Mouse (Mus musculus): ENCODE measurements around the gene Mrpl17.

The Mrpl17 gene

DNA sequence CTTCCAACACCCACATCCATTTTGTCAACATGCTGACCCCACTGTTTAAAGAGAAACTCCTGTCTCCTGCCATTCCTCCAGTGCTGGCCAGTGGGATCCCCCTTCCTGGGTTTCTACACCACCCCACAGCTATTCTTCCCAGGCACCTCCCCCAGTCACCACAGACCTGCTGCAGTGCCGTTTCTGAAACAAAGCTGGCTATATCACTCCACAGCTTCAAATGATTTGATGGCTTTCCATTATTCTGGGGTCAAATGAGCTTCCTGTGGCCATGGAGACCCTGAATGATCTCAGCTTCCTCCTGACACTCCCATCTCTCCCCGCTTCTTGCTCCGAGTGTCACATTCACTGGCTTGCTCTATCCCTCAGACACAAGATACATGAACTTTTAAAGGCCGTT is 26.3 kb downstream of the Mrpl17 start:
- DNase-seq = no peak

DNA sequence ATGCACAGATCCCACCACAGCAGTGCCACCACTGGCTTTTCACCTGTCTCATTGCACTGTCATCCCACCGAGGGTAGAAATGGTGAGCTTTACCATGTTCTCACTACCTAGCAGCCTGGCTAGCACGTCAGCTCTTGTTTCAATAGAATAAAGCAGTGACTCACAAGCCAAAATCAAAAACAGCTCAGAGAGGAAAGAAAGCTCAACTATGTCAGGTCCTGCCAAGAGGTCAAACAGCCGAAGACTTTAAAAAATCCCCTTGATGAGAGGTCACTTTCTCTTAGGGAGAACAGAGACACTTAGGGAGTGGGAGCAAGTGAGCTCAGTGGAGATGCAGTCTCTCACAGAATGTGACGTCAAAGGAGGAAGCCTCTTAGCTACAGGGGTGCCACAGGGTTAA is 27.0 kb downstream of the Mrpl17 start:
- DNase-seq = no peak

DNA sequence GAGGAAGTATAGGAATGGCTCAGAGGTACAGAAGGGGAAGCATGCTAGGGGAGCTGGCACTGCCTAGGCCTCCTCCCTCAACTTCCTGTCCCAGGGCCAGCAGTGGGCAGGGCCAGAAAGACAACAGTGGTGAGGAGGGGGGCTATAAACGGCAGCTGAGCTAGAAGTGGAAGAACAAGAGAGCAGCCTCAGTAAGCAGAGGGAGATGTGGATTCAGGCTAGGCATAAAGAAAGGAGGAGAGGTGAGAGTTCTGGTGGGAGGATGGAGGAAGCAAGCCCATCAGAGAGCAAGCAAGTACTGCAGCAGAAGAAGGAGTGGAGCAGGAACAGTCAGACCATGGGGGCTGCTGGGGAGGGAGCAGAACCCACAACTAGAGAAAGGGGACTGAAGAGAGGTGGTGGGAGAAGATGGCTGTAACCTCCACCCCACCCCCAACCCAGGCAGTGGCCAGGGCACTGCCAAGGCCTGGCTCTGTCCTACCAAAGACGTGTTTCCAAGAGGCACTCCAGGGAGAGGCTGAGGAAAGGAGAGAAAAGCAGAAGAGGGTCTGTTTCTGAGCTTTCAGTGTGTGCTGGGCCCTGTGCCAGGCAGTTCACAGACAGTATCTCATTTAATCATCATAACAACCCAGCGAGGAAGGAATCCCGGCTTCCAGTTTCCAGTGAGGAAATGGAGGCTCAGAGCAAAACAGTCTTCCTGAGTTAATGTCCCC is 32.2 kb downstream of the Mrpl17 start:
- DNase-seq = no peak

DNA sequence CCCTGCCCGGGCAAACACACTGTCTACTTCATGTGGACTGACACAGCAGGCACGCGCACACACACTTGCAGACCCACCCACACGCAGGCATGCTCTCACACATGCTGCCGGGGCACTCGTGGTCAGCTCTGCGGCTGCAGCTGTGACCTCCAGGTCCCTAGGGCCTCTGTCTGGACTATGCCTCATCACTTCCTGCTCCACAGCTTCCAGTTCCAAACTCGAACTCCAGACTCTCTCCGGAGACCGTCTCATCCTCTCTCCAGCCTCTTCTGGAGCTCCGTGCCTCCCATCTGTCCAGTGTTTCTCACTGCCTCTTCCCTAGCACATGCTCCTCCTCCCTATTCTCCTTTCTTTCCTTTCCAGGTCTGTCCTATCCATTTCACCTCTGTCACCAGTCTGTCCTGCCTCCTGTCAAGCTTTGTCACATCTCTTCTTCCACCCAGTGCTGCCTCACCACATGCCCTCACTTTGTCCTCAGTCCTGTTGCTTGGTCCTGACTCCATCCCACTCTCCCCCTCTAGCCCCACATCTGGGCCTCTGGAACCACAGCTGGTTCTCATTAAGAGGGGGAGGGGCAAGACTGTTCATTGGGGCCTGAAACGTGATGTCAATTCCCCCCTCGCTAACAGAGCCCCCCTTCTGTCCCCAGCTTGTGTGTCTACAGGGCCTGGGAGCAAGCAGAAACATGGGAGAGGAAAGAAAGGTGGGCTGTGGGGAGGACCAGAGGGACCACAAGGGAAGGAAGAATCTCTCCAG is 32.9 kb downstream of the Mrpl17 start:
- DNase-seq = no peak

DNA sequence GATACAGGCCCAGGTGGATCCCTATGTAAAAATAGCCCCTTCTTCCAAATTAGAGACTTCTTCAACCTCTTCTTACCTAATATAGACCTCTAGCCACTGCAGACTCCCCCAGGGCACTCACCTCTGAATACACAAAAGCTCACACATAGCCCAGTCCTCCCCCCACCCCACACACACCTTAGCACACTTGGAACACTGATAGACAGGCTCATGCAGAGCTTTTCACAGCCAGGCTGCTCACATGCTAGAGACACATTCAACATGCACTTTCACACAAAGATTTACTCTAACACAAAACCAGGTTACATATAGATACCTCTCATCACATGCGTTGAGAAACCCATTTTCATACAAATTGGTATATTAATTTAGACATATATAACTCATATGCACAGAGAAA is 33.6 kb downstream of the Mrpl17 start:
- no peak for DNase-seq

DNA sequence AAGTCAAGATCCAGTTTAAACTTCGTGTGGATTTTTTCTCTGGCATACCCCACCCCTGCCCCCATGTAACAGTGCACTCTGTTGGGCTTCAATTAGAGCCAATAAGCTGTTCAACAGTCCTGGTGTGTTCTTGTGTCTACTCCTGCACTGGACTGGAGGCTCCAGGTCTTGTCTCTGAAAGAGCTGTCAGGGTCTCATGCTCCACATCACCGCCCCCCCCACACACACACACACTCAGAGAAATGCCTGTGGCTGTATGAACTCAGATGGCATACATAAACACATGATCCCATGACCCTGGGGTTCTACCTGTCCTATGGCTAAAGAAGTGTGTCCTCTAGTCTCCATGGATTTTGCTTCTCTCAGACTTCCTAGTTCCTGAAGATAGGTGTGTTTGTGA is 34.9 kb downstream of the Mrpl17 start:
- no peak for DNase-seq

DNA sequence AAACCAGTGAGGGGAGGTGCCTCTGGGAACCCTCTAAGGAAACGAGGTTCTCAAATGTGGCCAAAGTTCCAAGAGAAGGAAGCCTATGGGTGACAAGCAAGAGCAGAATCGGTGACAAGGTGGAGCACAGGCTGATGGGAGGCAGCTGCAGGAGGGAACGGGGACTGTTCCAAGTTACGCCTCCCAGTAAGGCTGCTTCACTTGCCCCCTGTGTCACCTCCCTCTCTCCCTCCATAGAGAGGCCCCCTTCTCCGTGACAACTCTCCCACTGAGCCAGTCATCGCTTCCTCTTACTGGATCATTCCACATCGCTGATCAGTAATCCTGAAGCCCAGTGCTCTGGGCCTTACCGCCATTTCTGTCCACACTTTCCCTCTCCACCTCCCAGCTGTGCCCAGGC is 36.2 kb downstream of the Mrpl17 start:
- DNase-seq = no peak

DNA sequence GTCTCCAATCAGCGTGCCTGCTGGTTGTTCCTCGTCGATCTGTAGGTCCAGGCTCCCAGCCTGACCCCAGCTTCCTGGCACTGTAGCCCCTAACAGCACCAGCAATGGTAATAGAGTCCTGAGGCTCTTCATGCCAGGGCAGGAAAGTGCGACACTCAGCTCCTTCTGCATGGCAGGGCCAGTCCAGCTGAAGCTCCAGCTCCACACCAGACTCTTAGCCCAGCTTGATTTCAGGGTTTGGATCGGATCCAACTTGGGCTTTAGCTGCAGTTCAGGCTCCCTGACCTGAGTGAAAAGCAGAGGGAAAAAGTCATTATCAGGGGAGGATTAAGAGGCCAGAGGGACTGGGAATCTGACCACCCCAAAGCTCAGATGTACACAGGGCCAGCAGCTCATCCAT is 37.9 kb downstream of the Mrpl17 start:
- DNase-seq = no peak

DNA sequence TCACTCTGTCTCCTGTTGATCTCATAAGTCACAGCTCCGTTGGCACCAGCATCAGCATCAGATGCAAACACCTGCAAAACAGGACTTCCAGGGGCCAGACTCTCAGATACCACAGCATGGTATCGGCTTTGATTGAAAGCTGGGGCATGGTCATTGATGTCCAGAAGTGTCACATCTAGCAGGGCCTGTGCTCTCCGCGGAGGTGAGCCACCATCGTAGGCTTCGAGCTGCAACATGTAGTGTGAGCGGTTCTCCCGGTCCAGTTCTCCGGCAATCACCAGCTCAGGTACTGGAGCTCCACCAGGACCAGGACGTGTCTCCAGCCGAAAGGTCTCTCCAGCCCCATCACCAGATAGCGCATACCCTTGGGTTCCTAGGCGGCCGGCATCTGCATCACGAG is 38.6 kb downstream of the Mrpl17 start:
- no peak for DNase-seq

DNA sequence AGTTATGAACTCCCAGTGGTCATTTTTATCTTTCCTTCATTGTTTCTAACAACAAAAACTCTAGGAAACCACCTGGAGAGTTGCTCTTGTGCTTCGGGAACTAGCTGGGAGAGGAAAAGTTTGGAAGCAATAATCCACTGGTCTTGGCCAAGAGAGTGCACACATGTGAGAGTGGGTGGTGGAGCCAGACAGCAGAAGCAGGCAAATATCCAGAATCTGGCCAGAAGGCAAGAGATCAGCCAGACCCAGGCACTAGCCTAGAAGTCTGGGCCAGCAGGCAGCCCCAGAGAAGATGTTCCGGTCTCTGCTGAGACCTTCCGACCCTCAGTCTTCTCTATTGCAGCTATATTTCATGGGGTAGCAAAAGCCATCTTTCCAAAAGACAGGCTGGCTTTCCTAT is 40.9 kb downstream of the Mrpl17 start:
- DNase-seq = no peak

DNA sequence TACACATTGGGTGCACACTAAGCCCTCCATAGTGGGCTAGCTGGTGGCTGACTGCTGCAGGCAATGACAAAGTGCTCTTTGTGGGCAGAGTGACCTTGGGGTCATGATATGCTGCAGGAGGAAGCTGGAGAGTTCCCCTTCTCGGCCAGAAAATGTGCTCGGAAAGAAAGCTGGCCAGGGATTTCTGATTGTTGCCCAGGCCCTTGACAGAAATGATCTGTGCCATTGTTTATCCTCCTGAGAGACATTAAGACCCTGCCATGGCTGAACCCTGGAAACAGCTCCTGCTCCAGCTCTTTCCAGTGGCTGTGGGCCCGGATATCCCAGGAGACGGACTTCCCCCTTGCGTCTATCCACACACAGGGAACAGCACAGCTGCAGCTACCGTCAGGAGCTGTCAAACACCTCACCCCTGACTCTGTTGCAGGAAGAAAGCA is 43.2 kb downstream of the Mrpl17 start:
- no peak for DNase-seq

DNA sequence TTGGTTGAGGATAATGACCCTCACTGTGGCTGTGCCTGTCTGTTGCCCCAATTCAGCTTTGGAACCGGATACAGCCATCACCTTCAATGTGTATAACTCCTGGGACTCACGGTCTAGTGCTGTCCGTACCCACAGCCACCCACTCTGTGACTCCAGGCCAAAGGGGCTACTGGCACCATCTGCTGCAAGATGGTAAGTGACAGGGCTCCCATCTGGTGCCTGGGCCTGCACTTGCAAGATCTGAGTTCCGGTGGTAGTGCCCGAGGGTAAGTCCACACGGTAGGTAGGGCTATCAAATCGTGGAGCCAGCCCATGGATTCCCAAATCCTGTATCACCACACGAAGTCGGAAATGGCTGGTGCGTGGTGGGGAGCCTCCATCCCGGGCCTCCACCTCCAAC is 46.6 kb downstream of the Mrpl17 start:
- DNase-seq = no peak

DNA sequence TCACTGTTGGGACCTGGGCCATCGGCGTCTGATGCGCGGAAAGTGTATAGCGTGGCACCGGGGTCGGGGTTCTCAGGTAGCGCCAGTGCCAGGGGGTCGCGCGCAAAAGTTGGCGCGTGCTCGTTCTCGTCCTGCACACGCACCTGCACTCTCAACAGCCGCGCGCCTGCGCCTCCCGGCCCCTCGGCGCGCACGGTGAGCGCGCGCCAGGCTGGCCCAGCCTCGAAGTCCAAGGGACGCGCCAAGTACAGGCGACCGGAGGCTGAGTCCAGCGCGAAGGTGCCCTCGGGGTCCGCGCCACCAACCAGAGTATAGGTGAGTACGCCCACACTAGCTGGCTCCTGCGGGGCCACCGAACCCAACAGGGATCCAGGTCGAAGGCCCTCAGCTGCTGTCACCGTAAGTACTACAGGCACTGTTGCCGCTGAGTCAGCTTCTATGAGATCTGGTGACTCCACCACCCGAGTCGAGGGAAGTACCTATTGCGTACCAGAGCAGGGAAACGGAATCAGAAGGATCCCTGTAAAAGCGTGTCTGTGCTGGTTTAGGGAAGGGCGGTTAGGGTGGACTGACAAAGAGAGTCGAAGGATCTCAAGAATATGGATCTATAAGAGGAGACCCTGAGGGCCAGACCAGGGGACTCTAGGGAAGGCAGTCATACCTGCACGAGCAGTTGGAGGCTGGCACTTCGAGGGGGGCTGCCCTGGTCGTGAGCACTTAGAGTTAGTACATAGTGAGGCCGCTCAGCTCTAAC is 48.2 kb downstream of the Mrpl17 start:
- no peak for DNase-seq

DNA sequence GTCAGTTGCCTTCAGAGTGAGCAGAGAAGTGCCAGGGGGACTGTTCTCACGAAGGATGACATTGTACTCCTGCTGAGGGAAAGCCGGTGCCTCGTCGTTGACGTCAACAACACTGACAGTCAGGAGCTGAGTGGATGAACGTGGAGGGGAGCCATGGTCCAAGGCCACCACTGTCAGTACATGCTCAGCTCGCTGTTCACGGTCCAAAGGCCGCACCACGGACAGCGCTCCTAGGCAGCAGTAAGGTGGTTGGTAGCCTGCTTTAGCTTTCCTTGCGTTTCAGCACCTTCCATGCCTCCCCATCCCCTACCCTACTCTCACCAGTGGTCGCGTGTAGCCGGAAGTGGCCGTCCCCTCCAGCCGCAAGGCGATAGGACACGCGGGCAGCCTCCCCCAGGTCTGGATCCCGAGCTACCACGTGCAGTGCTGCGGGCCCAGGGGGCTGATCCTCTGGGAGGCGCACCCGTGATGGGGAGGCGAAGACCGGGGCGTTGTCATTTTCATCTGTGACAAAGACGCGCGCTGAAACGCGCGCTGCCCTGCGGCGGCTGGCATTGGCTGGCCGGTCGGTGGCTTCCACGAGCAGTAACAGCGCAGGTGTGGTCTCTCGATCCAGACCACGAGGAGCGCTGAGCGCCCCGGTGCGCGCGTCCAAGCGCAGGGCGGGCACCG is 49.0 kb downstream of the Mrpl17 start:
- DNase-seq = no peak

DNA sequence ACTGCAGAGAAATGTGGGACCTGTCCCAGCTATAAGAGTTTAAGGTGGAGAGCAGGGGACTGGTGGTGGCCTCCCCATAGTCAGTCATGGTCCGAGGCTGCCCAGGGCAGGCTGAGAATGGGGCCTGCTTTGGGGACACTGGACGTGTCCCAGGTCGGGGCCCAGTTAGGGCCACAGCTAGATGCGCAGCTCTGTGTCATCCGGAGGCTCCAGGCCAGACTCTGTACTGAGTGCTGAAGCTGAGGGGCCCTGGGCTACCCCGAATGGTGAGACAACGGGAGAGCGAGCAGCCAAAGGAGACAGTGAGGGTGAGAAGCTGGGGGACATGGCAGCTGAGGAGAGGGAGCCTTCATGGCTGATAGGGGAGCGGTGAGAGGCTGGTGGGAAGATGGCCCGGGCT is 57.6 kb downstream of the Mrpl17 start:
- peak; percentile 54 for DNase-seq
